Mouse (Mus musculus): ENCODE measurements at regions not wholly inside any gene's neighbourhood (a gene's known extent, or its start where the extent isn't known, plus 50 kb on each side); places are given as distances from the start of the nearest gene placed in this dataset.
"Not testable (repeated sequence)": the region's sequence is repeated elsewhere in the genome, so short reads cannot be mapped to it uniquely, and the experiment has no call there.

- H3K4me2 ChIP-seq (ENCODE audit: low read length); H3K9ac ChIP-seq (replicated peaks; ENCODE audit: low read length); DNase-seq; H3K4me1 ChIP-seq (ENCODE audit: control insufficient read depth, insufficient read depth, low read length); ATAC-seq (ENCODE audit: low FRiP score, low TSS enrichment); H3K27ac ChIP-seq (replicated peaks; ENCODE audit: low read depth, low read length); H3K4me3 ChIP-seq (replicated peaks; ENCODE audit: low read depth, low read length); H3K36me3 ChIP-seq (ENCODE audit: control insufficient read depth, insufficient read depth, low read length); H3K27me3 ChIP-seq (ENCODE audit: control insufficient read depth, insufficient read depth, low read length): not testable (repeated sequence)
- 85% methylated on average over 8 of the region's 8 CpGs for WGBS
- peaks cover 60% of the 10 kb centered on the region for H3K9me3 ChIP-seq (ENCODE audit: control insufficient read depth, low read length)
Observed at GRCm38 (mm10) chrX:31775937-31776336, 59.0 kb upstream of the Btbd35f25 start.

GRCm38 (mm10) chrX:31775255-31775654 lies 58.3 kb upstream of the Btbd35f25 start:
- Histone ChIP-seq H3K4me1 (ENCODE audit: control insufficient read depth, insufficient read depth, low read length) (no peaks in the 10 kb centered on the region), H3K4me3 (replicated peaks; ENCODE audit: low read depth, low read length) (no peak overlapping the region), H3K27ac (replicated peaks; ENCODE audit: low read depth, low read length) (no peak overlapping the region), H3K27me3 (ENCODE audit: control insufficient read depth, insufficient read depth, low read length) (no peaks in the 10 kb centered on the region), H3K36me3 (ENCODE audit: control insufficient read depth, insufficient read depth, low read length) (no peaks in the 10 kb centered on the region), H3K4me2 (ENCODE audit: low read length) (no peak overlapping the region), H3K9ac (replicated peaks; ENCODE audit: low read length) (no peak overlapping the region), H3K9me3 (ENCODE audit: control insufficient read depth, low read length) (peaks cover 60% of the 10 kb centered on the region)
- peak; percentile 32; the same call in 1 of the 2 replicates for ATAC-seq (ENCODE audit: low FRiP score, low TSS enrichment)
- no peak for DNase-seq
- 87% methylated on average over 3 of the region's 3 CpGs for WGBS

Measured in midbrain, embryonic 14.5 days (tissue).